Mouse (Mus musculus) adrenal gland, adult 2 months (tissue): ENCODE measurements at regions not wholly inside any gene's neighbourhood (a gene's known extent, or its start where the extent isn't known, plus 50 kb on each side); places are given as distances from the start of the nearest gene placed in this dataset.
"Not testable (repeated sequence)": the region's sequence is repeated elsewhere in the genome, so short reads cannot be mapped to it uniquely, and the experiment has no call there.

Experiments used
- DNase-seq: peaks from one replicate; pipeline ENCODE4 v3.0.0; 2021

- DNase-seq, result not testable (repeated sequence)
Observed at GRCm38 (mm10) chr6:114538185-114538584, 104.7 kb upstream of the Atg7 start.

- peak; percentile 39 for DNase-seq
Observed at GRCm38 (mm10) chr6:114550096-114550669, 92.7 kb upstream of the Atg7 start.

- DNase-seq, result not testable (repeated sequence)
Observed at GRCm38 (mm10) chr6:114553072-114553471, 89.8 kb upstream of the Atg7 start.

GRCm38 (mm10) chr6:114555186-114555585 is 87.7 kb upstream of the Atg7 start:
- DNase-seq, result peak; percentile 15

GRCm38 (mm10) chr6:114577319-114577718 is 65.6 kb upstream of the Atg7 start:
- DNase-seq, result peak; percentile 63
